Mouse (Mus musculus) midbrain, embryonic 14.5 days (tissue): ENCODE measurements around the gene Arhgef15. TPM values are rescaled to one million over a fixed set of nuclear protein-coding genes. Genes with fewer than 3 reads are reported as not detected.

ENCODE experiments used
- ATAC-seq: fragments of 200-750 bp; cut with Nextera tagmentation; 2 replicates; pipeline ENCODE4 v1.8.0; 2017; ENCODE audit warnings: moderate number of reproducible peaks, moderate library complexity; ENCODE audit not compliant: low FRiP score, low TSS enrichment
- DNase-seq: peaks from one replicate; pipeline ENCODE4 v3.0.0-alpha.2; 2015
- H3K27ac ChIP-seq: fragments of 300-500 bp; sonication (generic); replicated peaks from 2 replicates; pipeline ENCODE4 v1.5.1; 2014; ENCODE audit warnings: mild to moderate bottlenecking, low read depth, low read length, moderate library complexity
- H3K27me3 ChIP-seq: fragments of 300-500 bp; sonication (generic); 2 replicates; pipeline ENCODE4 v1.6.1; 2014; ENCODE audit warnings: low read length, control low read depth, mixed read lengths; ENCODE audit not compliant: control insufficient read depth, insufficient read depth
- H3K36me3 ChIP-seq: fragments of 300-500 bp; sonication (generic); 2 replicates; pipeline ENCODE4 v1.6.1; 2014; ENCODE audit warnings: low read length, control low read depth; ENCODE audit not compliant: control insufficient read depth, insufficient read depth
- H3K4me1 ChIP-seq: fragments of 300-500 bp; sonication (generic); 2 replicates; pipeline ENCODE4 v1.6.1; 2014; ENCODE audit warnings: mild to moderate bottlenecking, antibody characterized with exemption, low read length, control low read depth; ENCODE audit not compliant: control insufficient read depth, insufficient read depth
- H3K4me2 ChIP-seq: fragments of 300-500 bp; sonication (generic); 2 replicates; pipeline ENCODE4 v1.6.1; 2014; ENCODE audit warnings: mild to moderate bottlenecking, low read length, moderate library complexity
- H3K4me3 ChIP-seq: fragments of 300-500 bp; sonication (generic); replicated peaks from 2 replicates; pipeline ENCODE4 v1.5.1; 2014; ENCODE audit warnings: low read depth, low read length
- H3K9ac ChIP-seq: fragments of 300-500 bp; sonication (generic); replicated peaks from 2 replicates; pipeline ENCODE4 v1.6.1; 2014; ENCODE audit warnings: mild to moderate bottlenecking, low read length, moderate library complexity
- H3K9me3 ChIP-seq: fragments of 300-500 bp; sonication (generic); 2 replicates; pipeline ENCODE4 v1.6.1; 2016; ENCODE audit warnings: low read length, control low read depth, mixed read lengths; ENCODE audit not compliant: control insufficient read depth
- WGBS: fragments of 180-500 bp; shearing (Covaris S2); extraction: QIAGEN DNeasy Blood & Tissue Kit; methylation state at CpG from one replicate; pipeline ENCODE4 v1.1.7; 2014; 5-methylcytosine and 5-hydroxymethylcytosine counted together
- polyA plus RNA-seq: library from polyadenylated mRNA; unstranded; fragments of >200 nt; fragmentation: Nextera tagmentation; extraction: Ambion mirVana; gene quantifications from 2 replicates; pipeline ENCODE4 v1.2.1, GENCODE M21; 2014

The Arhgef15 gene
- polyA plus RNA-seq, 1 experiment from 2014 or later = 19.5 TPM

DNA sequence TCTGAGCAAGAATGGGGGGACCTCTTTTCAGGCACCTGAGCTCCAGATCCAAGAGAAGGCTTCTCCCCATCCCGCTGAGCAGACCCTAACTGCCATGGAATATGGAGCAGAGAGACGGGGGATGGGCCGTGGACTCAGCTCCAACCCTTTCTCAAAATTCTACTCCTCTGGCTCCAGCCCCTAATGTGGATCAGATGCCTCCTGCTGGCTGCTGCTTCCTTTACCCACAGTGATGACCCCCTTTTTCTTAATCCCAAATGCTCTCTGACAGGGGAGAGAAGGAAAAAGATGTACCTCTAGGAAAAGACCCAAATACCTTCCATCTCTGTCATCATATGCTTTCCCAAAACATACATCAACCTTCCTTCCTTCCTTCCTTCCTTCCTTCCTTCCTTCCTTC is 30.3 kb downstream of the Arhgef15 start, which contains the start of gene Odf4:
Gene Odf4 (minus strand): TSS at position 101 of the 400 bp plus-strand sequence.
- no peak within 1 kb of the TSS for H3K4me3 ChIP-seq
- 81% methylated on average over 3 of the region's 3 CpGs for WGBS
- no peaks in the 10 kb centered on the region for H3K36me3 ChIP-seq
- DNase-seq (no peak), ATAC-seq (no peak)
- H3K4me2 ChIP-seq = no peak within 1 kb of the TSS
- H3K27me3 ChIP-seq = no peaks in the 10 kb centered on the region
- H3K27ac ChIP-seq = no peak within 1 kb of the TSS
- H3K4me1 ChIP-seq = no peaks in the 10 kb centered on the region
- no peaks in the 10 kb centered on the region for H3K9me3 ChIP-seq
- H3K9ac ChIP-seq = no peak within 1 kb of the TSS

DNA sequence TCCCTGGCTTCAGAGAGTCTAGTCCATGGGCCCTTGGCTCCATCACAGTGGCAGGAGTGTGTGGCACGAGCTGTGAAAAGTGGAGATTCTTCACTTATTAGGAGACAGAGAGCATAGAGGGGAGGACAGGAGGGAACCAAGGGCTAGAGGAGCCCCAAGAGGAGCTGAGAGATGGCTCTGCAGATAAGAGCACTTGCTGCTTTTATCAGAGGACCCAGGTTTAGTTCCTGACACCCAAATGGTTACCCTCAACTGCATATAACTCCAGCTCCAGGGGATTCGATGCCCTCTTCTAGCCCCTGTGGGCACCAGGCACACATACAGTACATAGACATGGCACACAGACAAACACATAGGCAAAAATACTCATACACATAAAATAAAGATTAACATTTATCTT is 32.5 kb downstream of the Arhgef15 start:
- Histone ChIP-seq H3K9ac (no peak overlapping the region), H3K36me3 (no peaks in the 10 kb centered on the region), H3K27me3 (no peaks in the 10 kb centered on the region), H3K4me1 (no peaks in the 10 kb centered on the region), H3K27ac (no peak overlapping the region), H3K4me2 (no peak overlapping the region), H3K9me3 (no peaks in the 10 kb centered on the region), H3K4me3 (no peak overlapping the region)
- DNase-seq = no peak
- ATAC-seq = no peak
- WGBS = 79% methylated on average over 2 of the region's 2 CpGs

DNA sequence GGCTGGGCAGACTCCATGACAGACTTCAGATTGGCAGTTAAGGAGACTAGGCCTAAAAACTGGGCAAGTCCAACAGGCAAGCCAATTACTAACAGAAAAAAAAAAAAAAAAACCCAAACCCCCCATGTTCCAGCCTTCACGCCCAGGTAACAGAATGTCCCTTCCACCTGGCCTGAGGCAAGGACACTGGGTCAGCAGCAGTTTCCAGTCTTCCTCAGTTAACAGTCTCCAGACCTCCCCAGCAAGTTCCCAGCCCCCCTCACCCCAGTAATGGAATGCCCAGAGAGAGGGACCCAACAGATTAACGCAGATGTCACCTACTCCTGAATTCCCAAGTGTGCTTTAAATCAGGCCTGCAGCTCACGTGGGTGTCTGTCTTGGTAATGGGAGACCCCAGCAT is 34.1 kb downstream of the Arhgef15 start:
- H3K27me3 ChIP-seq = no peaks in the 10 kb centered on the region
- no peaks in the 10 kb centered on the region for H3K9me3 ChIP-seq
- H3K36me3 ChIP-seq = no peaks in the 10 kb centered on the region
- no peak overlapping the region for H3K9ac ChIP-seq
- no peak for ATAC-seq
- no peak overlapping the region for H3K4me2 ChIP-seq
- WGBS = 67% methylated on average over 3 of the region's 3 CpGs
- DNase-seq = no peak
- H3K4me1 ChIP-seq = no peaks in the 10 kb centered on the region
- no peak overlapping the region for H3K4me3 ChIP-seq
- no peak overlapping the region for H3K27ac ChIP-seq

DNA sequence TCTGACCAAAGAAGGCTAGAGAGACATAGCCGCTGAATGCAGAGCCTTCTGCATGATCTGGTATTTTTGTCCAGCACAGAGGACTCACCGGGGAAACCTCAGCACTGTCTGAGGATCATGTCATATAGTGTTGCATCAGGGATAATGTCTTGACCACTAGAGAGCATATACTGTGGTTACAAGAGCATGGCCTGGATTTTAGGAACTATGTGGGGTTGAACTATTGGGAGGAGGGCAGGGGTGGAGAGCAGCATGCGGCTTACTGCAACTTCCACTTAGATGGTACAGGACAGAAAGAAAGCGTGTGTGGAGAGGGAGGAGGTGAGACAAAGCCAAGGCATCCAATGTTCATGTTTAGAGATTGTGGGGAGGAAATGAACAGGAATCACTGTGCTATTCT is 42.7 kb downstream of the Arhgef15 start:
- Histone ChIP-seq H3K4me2 (no peak overlapping the region), H3K4me1 (no peaks in the 10 kb centered on the region), H3K36me3 (no peaks in the 10 kb centered on the region), H3K9me3 (no peaks in the 10 kb centered on the region), H3K27ac (no peak overlapping the region), H3K4me3 (no peak overlapping the region), H3K27me3 (no peaks in the 10 kb centered on the region), H3K9ac (no peak overlapping the region)
- DNase-seq (no peak), ATAC-seq (no peak)
- WGBS = 93% methylated on average over 4 of the region's 4 CpGs

DNA sequence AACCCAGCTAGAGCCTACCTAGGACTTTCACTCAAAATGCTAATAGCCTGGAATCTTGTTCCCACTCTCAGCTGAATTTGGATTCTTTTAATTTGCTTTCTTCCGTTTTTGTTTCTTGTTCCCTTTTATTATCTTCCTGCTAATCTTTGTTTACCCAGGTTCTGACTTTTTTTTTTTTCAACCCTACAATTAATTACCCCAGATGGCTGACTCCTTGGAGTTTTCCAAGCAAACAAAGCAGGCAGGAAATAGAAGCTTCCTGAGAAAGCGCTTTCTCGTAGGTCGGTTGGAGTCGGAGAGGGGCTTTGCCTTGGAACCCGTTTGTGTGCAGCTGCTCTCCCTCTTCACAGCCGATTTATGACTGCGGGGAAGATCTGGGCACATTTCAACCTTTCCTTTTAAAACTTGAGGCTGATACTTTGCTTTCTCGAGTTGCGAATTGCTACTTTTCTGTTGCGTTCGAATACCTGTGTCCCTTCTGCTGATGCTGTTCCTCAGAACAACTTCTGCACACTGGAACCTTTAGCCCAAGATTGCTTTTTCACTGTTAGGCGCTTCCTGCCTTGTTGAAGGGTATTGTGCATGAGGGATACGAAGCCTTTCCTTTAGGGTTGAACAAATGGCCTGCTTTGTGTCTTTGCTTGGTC is 45.6 kb downstream of the Arhgef15 start:
- H3K9ac ChIP-seq = no peak overlapping the region
- H3K4me2 ChIP-seq = no peak overlapping the region
- peaks cover 10% of the 10 kb centered on the region for H3K36me3 ChIP-seq
- no peak overlapping the region for H3K4me3 ChIP-seq
- WGBS = 78% methylated on average over 14 of the region's 14 CpGs
- no peaks in the 10 kb centered on the region for H3K4me1 ChIP-seq
- DNase-seq (peak; percentile 8), ATAC-seq (no peak)
- no peaks in the 10 kb centered on the region for H3K27me3 ChIP-seq
- H3K27ac ChIP-seq = no peak overlapping the region
- H3K9me3 ChIP-seq = no peaks in the 10 kb centered on the region

DNA sequence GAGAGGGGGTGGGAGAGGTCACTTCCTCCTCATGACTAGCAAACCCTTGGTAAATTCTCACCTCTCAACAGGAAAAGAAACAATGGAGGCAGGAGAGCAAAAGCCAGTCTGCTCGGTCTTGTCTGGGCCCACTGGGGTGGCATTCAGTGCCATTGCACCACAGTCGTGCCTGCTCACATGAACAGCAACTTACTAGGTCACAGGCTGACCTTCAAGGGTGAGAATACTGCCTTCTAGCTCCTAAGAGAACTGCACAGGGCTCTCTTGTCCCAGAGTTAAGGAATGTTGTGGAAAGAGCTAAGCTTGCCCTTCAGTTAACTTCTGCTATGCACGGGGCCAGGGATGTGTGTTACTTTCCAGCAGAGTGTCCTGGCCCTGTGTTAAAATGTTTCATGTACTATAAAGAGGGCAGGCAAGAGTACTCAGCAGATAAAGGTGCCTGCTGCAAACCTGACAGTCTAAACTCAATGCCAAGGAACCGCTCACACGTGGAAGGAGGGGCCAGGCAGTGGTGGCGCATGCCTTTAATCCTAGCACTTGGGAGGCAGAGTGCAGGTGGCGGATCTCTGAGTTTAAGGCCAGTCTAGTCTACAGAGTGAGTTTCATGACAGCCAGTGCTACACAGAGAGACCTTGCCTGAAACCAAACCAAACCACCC is 48.3 kb downstream of the Arhgef15 start:
- Histone ChIP-seq H3K9ac (no peak overlapping the region), H3K27me3 (no peaks in the 10 kb centered on the region), H3K27ac (no peak overlapping the region), H3K36me3 (peaks cover 37% of the 10 kb centered on the region), H3K4me1 (no peaks in the 10 kb centered on the region), H3K4me3 (no peak overlapping the region), H3K9me3 (no peaks in the 10 kb centered on the region), H3K4me2 (no peak overlapping the region)
- 48% methylated on average over 7 of the region's 7 CpGs for WGBS
- DNase-seq = no peak
- no peak for ATAC-seq

DNA sequence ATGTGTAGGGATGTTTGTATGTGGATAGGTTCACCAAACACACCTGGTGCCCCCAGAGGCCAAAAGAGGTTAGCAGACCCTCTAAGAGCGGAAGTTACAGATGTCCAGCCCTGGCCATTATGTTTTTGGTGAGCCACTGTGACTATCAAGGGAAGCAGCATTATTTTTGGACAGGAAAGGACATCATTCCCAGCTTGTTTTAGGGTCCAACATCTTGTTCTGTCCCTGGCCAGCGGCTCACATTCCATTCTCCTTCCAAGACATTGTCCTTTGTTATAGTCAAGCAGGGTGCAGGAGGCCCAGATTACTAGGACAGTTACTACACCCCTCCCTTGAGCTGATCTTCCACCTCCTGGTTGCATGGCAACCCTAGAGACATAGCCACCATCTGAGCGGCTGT is 50.0 kb downstream of the Arhgef15 start:
- ATAC-seq (no peak), DNase-seq (no peak)
- 86% methylated on average over 3 of the region's 3 CpGs for WGBS
- Histone ChIP-seq H3K9me3 (no peaks in the 10 kb centered on the region), H3K27ac (no peak overlapping the region), H3K27me3 (no peaks in the 10 kb centered on the region), H3K4me1 (peaks cover 6% of the 10 kb centered on the region), H3K4me2 (no peak overlapping the region), H3K36me3 (peaks cover 51% of the 10 kb centered on the region), H3K9ac (no peak overlapping the region), H3K4me3 (no peak overlapping the region)

DNA sequence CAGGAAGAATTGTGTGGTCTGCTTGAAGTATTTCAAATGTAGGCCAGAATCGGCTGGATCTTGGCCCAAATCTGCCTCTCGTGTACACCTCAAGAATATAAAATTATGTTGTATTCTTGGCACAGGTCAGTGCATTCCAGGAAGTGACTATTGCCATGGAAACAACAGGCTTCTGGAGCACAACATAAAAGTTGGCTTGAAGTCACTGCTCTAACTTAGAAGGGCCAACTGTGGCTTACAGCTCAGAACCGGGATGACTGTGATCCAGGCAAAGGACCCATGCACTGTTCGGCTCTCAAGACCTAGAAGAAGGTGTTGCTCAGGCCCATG is 50.9 kb downstream of the Arhgef15 start:
- DNase-seq (no peak), ATAC-seq (no peak)
- Histone ChIP-seq H3K4me1 (peaks cover 6% of the 10 kb centered on the region), H3K9ac (no peak overlapping the region), H3K27ac (no peak overlapping the region), H3K9me3 (no peaks in the 10 kb centered on the region), H3K4me2 (no peak overlapping the region), H3K36me3 (peaks cover 51% of the 10 kb centered on the region), H3K4me3 (no peak overlapping the region), H3K27me3 (no peaks in the 10 kb centered on the region)
- WGBS = 82% methylated on average over 4 of the region's 4 CpGs
